Mouse (Mus musculus) 3T3-L1 (cell line): ENCODE data around the gene Iqsec1.

Source experiments
- DNase-seq: peaks from one replicate; pipeline ENCODE4 v3.0.0-alpha.2; 2015; ENCODE audit warnings: low read depth, low spot score

The Iqsec1 gene

GRCm38 (mm10) chr6:90786589-90786988, 201.9 kb downstream of the Iqsec1 start:
- no peak for DNase-seq

- DNase-seq = no peak
Measured at GRCm38 (mm10) chr6:90783945-90784344, 204.5 kb downstream of the Iqsec1 start.

DNA sequence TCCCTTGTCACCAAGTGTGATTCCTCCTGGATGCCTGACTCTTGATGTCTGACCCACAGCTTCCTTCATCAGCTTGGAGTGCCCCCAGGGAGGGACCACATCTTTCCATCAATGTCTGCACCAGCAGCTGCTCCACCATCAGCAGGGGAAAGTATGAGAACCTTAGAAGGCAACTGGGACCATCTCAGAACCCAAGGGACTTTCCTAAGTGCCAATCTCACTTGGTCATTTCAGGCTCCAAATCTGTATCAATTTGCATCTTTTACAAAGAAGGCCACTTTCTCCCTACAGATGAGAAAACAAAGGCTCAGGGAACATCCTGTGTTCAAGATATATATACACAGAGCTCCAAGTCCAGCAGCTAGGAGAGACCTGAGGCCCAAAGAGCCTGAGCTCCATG, 205.3 kb downstream of the Iqsec1 start:
- DNase-seq = no peak

GRCm38 (mm10) chr6:90781921-90782770, 206.3 kb downstream of the Iqsec1 start:
- no peak for DNase-seq

DNA sequence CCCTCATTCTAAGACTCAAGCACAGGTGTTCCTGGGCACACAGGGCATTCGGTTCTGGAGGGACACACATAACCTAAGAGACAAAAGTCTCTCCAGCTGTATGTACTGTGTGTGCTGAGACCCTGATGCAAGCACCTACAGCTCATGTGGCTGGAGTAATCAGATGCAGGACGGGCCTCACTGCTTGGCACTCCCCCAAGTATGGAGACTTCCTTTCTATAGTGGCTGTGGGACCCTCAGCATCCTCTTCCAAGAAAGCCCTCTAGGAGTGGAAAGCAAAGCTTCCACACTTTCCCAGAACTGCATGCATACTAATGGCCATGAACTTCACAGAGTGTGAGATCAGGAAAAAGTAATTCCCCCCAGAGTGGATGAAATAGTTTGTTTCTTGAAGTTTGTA, 208.0 kb downstream of the Iqsec1 start:
- no peak for DNase-seq

DNA sequence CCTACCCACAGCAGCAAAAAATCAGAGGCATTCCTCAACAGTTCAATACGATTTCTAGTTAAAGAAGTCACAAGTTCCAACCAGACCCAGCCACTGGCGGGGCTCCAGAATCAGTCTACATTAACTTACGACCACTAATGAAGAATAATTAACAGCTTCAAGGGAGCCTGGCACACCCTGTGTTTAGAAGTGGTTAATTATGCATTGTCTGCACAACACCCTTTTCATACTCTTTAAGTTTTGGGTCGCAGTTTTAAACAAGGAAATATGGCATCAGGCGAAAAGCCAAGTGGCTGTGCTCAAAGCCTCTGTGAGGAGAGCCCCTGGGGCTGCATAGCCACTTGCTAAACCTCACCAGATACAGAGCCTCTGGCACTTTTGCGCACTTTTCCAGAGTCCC, 209.6 kb downstream of the Iqsec1 start:
- no peak for DNase-seq

- DNase-seq = peak; percentile 75
Measured at GRCm38 (mm10) chr6:90777302-90777701, 211.2 kb downstream of the Iqsec1 start.

GRCm38 (mm10) chr6:90775606-90776005, 212.9 kb downstream of the Iqsec1 start:
- no peak for DNase-seq

DNA sequence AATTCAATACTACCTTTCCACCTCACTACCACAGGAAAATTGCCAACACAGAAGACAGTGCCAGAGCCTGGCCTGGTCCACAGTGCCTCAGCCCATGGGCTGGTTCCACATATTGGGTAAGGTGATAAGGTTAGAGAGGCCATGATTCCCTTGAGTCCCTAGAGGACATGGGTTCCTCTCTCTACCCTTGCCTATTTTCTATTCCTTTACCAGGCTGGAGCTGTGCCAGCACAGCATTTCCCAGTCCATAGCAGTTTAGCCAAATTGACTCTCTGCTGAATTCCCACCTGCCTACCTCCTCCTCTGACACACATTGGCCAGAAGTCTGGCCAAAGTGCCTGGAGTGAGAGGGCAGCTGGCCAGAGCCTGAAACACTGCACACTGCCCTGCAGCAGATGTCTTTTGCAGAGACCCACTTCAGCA, 214.7 kb downstream of the Iqsec1 start:
- peak; percentile 62 for DNase-seq

DNA sequence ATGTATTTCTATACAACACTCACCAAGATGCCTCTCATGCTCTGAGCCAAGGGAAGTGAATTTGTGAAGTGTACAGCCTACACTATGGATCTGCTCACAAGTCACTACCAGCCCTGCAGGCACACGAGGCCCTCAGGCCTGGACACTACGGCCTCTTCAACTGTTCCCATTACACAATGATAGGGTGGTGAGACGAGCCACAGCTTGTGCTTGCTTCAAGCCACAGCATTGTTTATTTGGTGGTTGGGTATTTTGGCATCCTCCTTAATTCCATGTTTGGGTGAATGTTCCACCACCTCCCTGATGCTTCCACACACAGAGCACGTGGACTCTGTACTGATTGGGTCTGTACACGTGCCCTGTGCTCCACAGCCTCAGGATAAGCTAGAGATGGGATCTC, 216.4 kb downstream of the Iqsec1 start:
- no peak for DNase-seq

DNA sequence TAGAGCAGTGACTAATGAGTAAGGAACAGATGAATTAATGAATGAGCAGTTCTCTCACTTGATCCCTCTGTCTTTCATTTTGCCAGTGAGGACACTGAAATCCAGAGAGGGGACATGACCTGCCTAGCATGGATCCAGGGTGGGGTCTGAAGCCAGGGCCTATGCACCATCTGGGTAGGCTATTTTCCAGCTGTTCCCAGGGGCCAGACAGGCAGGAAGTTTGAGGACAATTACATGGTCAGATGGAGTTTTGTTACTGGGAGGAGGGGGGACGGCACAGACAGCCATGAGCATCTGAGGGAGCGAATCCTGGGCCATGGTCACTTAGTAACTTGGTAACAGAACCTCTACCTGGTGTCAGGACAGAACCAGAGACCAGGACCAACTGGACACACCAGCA, 220.0 kb downstream of the Iqsec1 start:
- no peak for DNase-seq

- DNase-seq = peak; percentile 95
Measured at GRCm38 (mm10) chr6:90767874-90768273, 220.6 kb downstream of the Iqsec1 start.

DNA sequence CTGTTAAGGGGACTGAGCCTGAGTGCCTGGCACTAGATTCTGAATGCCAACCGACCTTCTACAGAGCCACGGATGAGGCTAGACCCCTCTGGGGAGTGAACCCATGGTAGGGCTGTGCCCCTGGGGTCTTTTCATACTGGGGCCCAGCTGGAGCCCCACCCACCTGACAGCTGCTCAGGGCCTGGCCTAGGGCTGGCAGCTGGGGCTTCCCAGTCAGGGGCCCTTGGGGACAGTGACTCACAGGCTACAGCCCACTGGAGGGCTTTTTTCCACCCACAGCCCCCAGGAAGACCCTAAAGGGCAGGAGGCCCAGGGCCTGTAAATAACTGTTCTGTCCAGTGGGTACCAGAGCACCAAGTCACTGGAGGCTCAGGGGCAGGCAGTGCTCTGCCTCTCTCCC, 223.7 kb downstream of the Iqsec1 start:
- peak; percentile 65 for DNase-seq

- DNase-seq = peak; percentile 96
Measured at GRCm38 (mm10) chr6:90763959-90764591, 224.4 kb downstream of the Iqsec1 start.

- peak; percentile 35 for DNase-seq
Measured at GRCm38 (mm10) chr6:90763295-90763694, 225.2 kb downstream of the Iqsec1 start.

DNA sequence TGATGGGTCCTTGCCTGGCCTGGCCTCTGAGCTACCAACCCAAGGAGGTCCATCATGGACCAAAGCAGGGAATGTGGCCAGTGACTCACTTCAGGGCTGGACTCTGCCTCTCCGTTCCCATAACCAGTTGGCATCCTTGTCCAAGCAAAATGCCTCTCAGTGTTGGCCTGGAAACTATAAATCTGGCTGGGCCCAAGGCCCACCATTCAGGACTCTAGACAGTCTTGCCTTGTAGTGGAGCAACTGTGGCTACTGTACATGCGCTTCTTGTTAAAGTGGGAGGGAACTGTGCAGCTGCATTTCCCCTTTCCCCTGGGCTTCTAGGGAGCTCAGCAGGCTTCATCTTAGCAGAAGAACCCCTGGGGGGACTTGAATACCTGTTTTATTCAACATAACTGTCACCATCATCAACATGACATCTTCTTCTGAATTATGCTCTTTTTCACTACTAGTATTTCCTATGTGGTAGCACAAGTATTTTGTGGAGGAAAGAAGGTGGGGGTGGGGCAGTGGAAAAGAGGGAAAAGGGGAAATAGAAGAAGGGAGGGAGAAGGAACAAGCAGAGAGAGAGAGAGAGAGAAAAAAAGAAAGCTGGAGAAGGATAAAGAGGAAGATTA, 226.3 kb downstream of the Iqsec1 start:
- DNase-seq = peak; percentile 82

DNA sequence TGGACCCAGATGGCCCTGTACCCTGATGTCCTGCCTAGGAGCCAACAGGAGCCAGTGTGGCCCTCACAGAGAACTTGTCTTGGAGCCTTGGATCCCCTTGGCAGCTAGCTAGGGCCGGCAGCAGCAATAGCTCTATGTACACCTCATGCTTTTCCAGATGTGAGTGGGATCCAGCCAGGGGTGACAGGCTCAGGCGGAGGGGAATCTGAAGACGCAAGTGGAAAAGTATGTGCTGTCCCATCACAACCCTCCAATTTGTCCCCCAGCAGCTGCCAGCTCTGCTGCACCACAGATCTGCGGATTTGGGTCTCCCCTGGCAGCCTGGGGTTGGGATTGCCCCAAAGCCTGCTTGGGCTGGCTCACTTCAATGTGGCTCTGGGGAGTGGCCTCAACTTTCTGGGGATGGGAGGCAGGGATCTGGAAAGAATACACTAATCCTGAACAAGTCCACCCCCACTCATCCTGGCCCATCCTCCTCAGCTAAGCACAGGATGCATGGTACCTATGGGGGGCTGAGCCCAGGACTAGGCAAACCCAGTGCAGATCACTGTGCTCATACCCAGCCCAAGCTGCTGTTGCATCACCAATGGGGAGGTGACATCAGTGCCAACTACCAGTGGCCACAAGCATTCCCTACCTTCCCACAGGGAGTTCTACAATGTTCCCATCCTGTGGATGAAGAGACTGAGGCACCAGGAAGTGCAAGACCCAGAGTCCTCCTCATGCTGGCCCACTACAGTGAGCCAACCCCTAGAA, 227.0 kb downstream of the Iqsec1 start:
- peak; percentile 81 for DNase-seq

DNA sequence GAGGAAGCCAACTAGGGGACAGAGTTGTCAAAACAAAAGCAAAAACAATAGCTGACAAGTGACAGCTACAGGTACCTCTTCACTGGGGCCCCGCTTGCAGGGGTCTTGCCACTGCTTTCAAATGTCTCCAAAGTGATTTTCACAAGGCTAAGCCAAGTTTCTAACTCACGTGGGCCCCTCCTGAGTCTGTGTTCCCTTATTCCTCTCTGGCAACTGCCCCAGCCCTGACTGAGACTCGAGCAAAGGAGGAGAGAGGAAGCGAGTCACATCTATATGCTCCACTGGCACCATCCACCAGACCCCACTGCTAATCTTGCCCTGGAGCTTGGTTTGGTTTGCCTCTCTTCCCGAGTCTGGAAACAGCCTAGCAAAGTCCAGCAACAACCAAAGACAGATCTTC, 227.6 kb downstream of the Iqsec1 start:
- DNase-seq = peak; percentile 84

GRCm38 (mm10) chr6:90759754-90760153, 228.7 kb downstream of the Iqsec1 start:
- DNase-seq = no peak

- DNase-seq = no peak
Measured at GRCm38 (mm10) chr6:90758155-90758554, 230.3 kb downstream of the Iqsec1 start.

DNA sequence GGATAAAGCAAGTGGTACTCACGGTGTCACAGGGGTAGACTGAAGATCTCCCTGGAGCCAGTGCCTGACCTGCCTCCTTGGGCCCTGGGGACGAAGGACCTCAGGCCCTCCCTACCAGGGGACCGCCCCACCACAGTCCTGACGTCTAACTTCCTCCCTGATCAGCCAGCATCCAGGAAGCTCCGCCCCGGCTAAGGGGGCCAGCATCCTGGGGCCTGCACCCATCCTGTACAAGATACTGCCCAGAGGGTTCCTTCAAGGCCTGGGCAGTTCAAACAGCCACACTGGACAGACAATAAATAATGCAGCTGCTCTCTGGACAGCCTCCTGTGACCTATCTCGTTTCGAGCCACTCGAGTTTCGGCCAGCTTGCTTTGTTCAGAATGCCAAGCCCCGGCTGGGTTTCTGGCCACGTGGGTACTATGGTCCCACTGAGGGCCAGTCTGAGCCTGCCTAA, 231.0 kb downstream of the Iqsec1 start:
- DNase-seq = no peak

- DNase-seq = no peak
Measured at GRCm38 (mm10) chr6:90756561-90756960, 231.9 kb downstream of the Iqsec1 start.
